Mouse (Mus musculus): ENCODE results near the gene Zfp661.

GRCm38 (mm10) chr2:127573322-127573721 is 13.6 kb downstream of the Zfp661 start:
- no peak for TF ChIP-seq CTCF (IDR thresholded peaks at IDR 0.05; ENCODE audit: insufficient read depth, low read length)
- TF ChIP-seq POLR2A (IDR thresholded peaks at IDR 0.05; ENCODE audit: borderline replicate concordance, extremely low read depth, low read depth, low read length): no peak
